Mouse (Mus musculus) intestine, embryonic 14.5 days (tissue): ENCODE results near the gene Baz2b. TPM values are rescaled to one million over a fixed set of nuclear protein-coding genes. Genes with fewer than 3 reads are reported as not detected.

Source experiments
- ATAC-seq: fragments of 200-750 bp; cut with Nextera tagmentation; replicated peaks from 2 replicates; pipeline ENCODE4 v1.8.0; 2017; ENCODE audit warnings: low read depth, moderate number of reproducible peaks, moderate TSS enrichment, moderate library complexity; ENCODE audit not compliant: low FRiP score, low TSS enrichment
- DNase-seq: peaks from one replicate; pipeline ENCODE4 v3.0.0-alpha.2; 2018; ENCODE audit warnings: low spot score
- H3K27ac ChIP-seq: fragments of 300-500 bp; sonication (generic); 2 replicates; pipeline ENCODE4 v1.5.1; 2014; ENCODE audit warnings: low read depth, mild to moderate bottlenecking, control low read depth
- H3K27me3 ChIP-seq: fragments of 300-500 bp; sonication (generic); replicated peaks from 2 replicates; pipeline ENCODE4 v1.6.1; 2014; ENCODE audit warnings: low read length, control low read depth; ENCODE audit not compliant: control insufficient read depth, insufficient read depth
- H3K36me3 ChIP-seq: fragments of 300-500 bp; sonication (generic); 2 replicates; pipeline ENCODE4 v1.6.1; 2014; ENCODE audit warnings: low read length, control low read depth; ENCODE audit not compliant: control insufficient read depth, insufficient read depth
- H3K4me1 ChIP-seq: fragments of 300-500 bp; sonication (generic); replicated peaks from 2 replicates; pipeline ENCODE4 v1.6.1; 2014; ENCODE audit warnings: low read length, control low read depth, mixed read lengths; ENCODE audit not compliant: control insufficient read depth, insufficient read depth
- H3K4me2 ChIP-seq: fragments of 300-500 bp; sonication (generic); 2 replicates; pipeline ENCODE4 v1.6.1; 2014; ENCODE audit warnings: low read length
- H3K4me3 ChIP-seq: fragments of 300-500 bp; sonication (generic); 2 replicates; pipeline ENCODE4 v1.5.1; 2014; ENCODE audit warnings: low read depth, low read length, control low read depth, mixed read lengths
- H3K9ac ChIP-seq: fragments of 300-500 bp; sonication (generic); 2 replicates; pipeline ENCODE4 v1.6.1; 2014; ENCODE audit warnings: mild to moderate bottlenecking, low read length
- H3K9me3 ChIP-seq: fragments of 300-500 bp; sonication (generic); 2 replicates; pipeline ENCODE4 v1.6.1; 2016; ENCODE audit warnings: low read length, control low read depth; ENCODE audit not compliant: control insufficient read depth
- WGBS: fragments of 180-500 bp; shearing (Covaris S2); extraction: QIAGEN DNeasy Blood & Tissue Kit; methylation state at CpG from one replicate; pipeline ENCODE4 v1.1.7; 2014; 5-methylcytosine and 5-hydroxymethylcytosine counted together
- polyA plus RNA-seq: library from polyadenylated mRNA; unstranded; fragments of >200 nt; fragmentation: Nextera tagmentation; extraction: Ambion mirVana; gene quantifications from 2 replicates; pipeline ENCODE4 v1.2.1, GENCODE M21; 2014

The Baz2b gene
- polyA plus RNA-seq, 1 experiment from 2014 or later: 52.3 TPM

DNA sequence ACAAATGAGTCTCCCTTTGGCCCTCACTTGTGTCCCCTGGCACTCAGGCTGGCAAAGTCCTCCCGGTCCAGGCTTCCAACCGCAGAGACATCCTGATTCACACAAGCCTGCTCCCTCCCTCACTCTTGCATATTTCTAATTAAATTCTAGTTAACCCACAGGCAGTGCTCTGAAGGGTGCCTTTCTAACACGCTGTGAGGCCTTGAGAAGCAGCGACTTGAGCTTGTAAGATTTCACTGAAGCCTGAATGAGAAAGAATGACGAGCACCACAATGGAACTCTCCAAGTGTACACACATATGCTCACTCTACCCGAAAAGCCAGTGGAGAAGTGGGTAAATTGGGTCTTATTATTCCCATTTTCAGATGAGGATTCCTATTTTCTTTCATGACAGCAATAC is 183.1 kb downstream of the Baz2b start:
- 76% methylated on average over 6 of the region's 6 CpGs for WGBS
- ATAC-seq: no peak

DNA sequence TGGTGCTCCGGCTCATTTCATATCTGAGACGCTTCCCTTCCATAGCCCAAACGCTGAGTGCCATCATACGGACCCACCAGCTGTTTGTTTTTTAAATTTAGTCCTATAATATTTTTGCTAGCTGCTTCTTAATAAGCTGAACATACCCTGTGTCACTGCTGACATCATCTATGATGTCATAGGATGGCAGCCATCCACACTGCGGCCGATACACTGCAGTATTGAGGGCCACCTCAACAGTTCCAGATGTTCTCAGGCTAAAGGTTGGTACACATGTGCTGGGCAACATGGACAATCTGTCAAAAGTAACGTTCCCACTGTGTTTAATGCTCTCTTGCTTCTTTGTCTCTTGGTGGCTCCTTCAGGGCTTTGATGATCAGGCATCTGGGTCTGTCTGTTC is 185.9 kb downstream of the Baz2b start:
- Histone ChIP-seq H3K36me3 (0 out of 2 replicates have a peak, but pooled peaks cover 4% of the 10 kb centered on the region), H3K4me2 (no peak overlapping the region), H3K4me1 (0 out of 2 replicates have a peak, but pooled peaks cover 7% of the 10 kb centered on the region), H3K4me3 (no peak overlapping the region), H3K9ac (no peak overlapping the region), H3K27me3 (no peaks in the 10 kb centered on the region), H3K9me3 (no peaks in the 10 kb centered on the region), H3K27ac (no peak overlapping the region)
- ATAC-seq: no peak
- peak; percentile 40 for DNase-seq
- 94% methylated on average over 7 of the region's 7 CpGs for WGBS

More for the DNA sequence above, 183.1 kb downstream of the Baz2b start:
- Histone ChIP-seq H3K9ac (no peak overlapping the region), H3K4me1 (0 out of 2 replicates have a peak, but pooled peaks cover 7% of the 10 kb centered on the region), H3K4me3 (no peak overlapping the region), H3K36me3 (0 out of 2 replicates have a peak, but pooled peaks cover 4% of the 10 kb centered on the region), H3K4me2 (no peak overlapping the region), H3K9me3 (no peaks in the 10 kb centered on the region), H3K27ac (no peak overlapping the region), H3K27me3 (no peaks in the 10 kb centered on the region)
- peak; percentile 37 for DNase-seq

DNA sequence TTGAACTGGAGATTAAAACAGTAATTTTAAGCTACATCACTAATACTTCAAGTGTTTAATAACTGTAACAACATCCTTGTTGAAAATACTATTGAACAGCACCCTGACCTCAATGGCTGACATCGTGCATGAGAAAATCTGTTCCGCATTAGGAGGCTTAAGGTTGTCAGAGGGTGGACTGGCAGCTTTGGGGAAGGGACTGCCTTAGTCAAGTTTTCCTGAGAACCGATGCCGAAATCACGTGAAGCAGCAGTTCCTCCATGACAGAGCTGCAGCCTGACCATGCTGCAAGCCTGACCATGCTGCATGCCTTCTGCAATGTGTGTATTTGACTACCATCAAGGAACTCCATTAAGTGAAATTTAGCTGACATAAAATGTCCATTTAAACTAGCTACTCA is 188.1 kb downstream of the Baz2b start:
- H3K27ac ChIP-seq: no peak overlapping the region
- 86% methylated on average over 5 of the region's 5 CpGs for WGBS
- H3K4me2 ChIP-seq: no peak overlapping the region
- 0 out of 2 replicates have a peak, but pooled peaks cover 7% of the 10 kb centered on the region for H3K4me1 ChIP-seq
- H3K9me3 ChIP-seq: no peaks in the 10 kb centered on the region
- ATAC-seq (no peak), DNase-seq (peak; percentile 48)
- H3K27me3 ChIP-seq: no peaks in the 10 kb centered on the region
- H3K36me3 ChIP-seq: 0 out of 2 replicates have a peak, but pooled peaks cover 4% of the 10 kb centered on the region
- no peak overlapping the region for H3K4me3 ChIP-seq
- H3K9ac ChIP-seq: no peak overlapping the region

DNA sequence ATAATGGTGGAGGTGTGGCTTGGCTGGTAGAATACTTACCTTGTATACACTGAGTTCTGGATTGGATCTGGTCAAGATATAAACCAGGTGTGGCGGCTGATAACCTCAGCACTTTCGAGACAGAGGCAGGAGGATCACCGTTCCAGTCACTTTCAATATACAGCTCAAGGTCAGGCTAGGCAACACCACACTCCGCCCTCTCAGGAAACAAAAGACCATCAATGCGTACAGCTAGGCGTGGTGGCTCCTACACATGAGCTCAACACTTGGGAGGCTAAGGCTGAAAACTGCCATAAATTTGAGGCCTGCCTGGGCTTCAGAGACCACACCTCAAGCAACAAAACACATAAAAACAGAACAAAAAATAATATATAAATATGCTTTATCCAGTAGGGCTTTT is 188.5 kb downstream of the Baz2b start:
- H3K36me3 ChIP-seq: 0 out of 2 replicates have a peak, but pooled peaks cover 4% of the 10 kb centered on the region
- WGBS: 80% methylated on average over 6 of the region's 6 CpGs
- H3K4me3 ChIP-seq: no peak overlapping the region
- DNase-seq: peak; percentile 48
- no peak overlapping the region for H3K4me2 ChIP-seq
- ATAC-seq: no peak
- H3K9me3 ChIP-seq: no peaks in the 10 kb centered on the region
- no peak overlapping the region for H3K9ac ChIP-seq
- H3K27me3 ChIP-seq: no peaks in the 10 kb centered on the region
- H3K4me1 ChIP-seq: 0 out of 2 replicates have a peak, but pooled peaks cover 7% of the 10 kb centered on the region
- H3K27ac ChIP-seq: no peak overlapping the region

DNA sequence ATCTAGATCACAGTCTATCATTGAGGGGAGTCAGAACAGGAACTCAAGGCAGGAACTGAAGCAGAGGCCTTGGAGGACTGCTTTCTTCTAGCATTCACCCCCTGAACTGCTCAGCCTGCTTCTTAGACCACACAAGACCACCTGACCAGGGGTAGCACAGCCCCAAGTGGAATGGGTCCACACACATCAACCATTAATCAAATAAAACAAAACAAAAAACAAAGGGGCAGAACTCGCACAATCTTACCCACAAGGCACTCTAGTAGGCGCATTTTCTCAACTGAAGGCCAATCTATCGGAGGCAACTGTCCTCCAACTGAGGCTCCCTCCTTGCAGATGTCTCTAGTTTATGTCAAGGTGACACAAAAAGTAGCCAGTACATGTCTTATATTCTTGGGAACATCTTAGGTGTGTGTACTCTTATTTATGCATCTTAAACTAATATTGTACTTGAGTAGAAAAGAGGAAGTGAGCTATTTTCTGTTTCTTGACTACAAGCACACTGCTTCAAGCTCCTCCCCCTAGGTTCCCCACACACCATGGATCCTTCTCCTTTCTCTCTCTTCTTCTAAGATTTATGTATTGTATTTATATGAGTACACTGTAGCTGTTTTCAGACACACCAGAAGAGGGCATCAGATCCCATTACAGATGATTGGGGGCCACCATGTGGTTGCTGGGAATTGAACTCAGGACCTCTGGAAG is 189.9 kb downstream of the Baz2b start:
- ATAC-seq (no peak), DNase-seq (peak; percentile 13)
- no peak overlapping the region for H3K4me2 ChIP-seq
- H3K9me3 ChIP-seq: no peaks in the 10 kb centered on the region
- 0 out of 2 replicates have a peak, but pooled peaks cover 2% of the 10 kb centered on the region for H3K4me1 ChIP-seq
- 0 out of 2 replicates have a peak, but pooled peaks cover 4% of the 10 kb centered on the region for H3K36me3 ChIP-seq
- no peaks in the 10 kb centered on the region for H3K27me3 ChIP-seq
- 96% methylated on average over 3 of the region's 3 CpGs for WGBS
- H3K9ac ChIP-seq: no peak overlapping the region
- no peak overlapping the region for H3K4me3 ChIP-seq
- H3K27ac ChIP-seq: no peak overlapping the region

DNA sequence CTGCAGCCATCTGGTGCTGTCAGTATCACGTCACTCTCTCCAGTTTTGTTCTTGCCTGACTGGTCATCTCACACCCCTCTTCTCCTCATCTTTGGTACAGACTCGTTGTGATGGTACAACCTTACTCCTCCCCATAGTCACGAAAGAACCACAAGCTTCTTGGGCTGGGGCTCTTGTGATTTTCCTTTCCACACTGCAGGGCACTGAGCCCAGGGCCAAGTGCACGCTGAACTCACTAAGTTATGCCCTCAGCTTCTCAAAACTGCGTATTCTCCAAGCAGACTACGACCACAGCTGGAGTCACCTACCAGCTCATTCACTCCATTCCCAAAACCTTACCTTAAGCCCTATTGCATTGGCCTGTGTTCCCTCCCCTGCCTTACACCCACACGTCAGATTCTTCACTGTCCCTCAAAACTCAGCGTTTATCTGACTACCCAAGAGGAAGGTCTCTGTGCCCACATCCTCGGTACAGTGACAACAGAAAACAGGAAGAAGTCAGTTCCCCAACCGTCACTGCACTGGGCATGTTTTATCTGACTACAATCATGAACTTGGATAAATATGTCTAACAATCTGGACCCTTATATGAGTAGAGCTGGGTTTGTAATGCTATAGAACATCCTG is 190.7 kb downstream of the Baz2b start:
- DNase-seq: peak; percentile 43
- Histone ChIP-seq H3K36me3 (0 out of 2 replicates have a peak, but pooled peaks cover 2% of the 10 kb centered on the region), H3K9ac (no peak overlapping the region), H3K4me3 (no peak overlapping the region), H3K27ac (no peak overlapping the region), H3K4me2 (no peak overlapping the region), H3K4me1 (no peaks in the 10 kb centered on the region), H3K9me3 (no peaks in the 10 kb centered on the region), H3K27me3 (no peaks in the 10 kb centered on the region)
- ATAC-seq: no peak
- WGBS: 85% methylated on average over 10 of the region's 10 CpGs

DNA sequence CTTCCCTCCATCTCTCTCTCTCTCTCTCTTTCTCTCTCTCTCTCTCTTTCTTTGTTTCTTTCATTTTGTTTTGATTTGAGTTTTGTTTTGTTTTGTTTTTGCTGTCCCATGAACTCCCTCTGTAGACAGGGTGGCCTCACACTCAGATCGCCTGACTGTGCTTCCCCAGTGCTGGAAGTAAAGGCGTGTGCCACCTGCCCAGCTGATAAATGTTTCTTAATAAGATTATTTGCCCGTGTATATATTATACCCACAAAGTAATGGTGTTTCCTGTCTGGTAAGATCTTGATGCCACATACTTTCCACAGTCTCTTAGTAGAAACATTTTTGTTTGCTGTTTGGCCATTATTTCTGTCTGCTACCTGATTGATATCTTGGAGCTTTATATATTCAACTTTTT is 198.1 kb downstream of the Baz2b start:
- no peak overlapping the region for H3K9ac ChIP-seq
- H3K4me1 ChIP-seq: no peaks in the 10 kb centered on the region
- DNase-seq (peak; percentile 16), ATAC-seq (no peak)
- H3K27me3 ChIP-seq: no peaks in the 10 kb centered on the region
- 86% methylated on average over 3 of the region's 3 CpGs for WGBS
- H3K4me3 ChIP-seq: no peak overlapping the region
- H3K36me3 ChIP-seq: no peaks in the 10 kb centered on the region
- no peak overlapping the region for H3K27ac ChIP-seq
- H3K4me2 ChIP-seq: no peak overlapping the region
- H3K9me3 ChIP-seq: no peaks in the 10 kb centered on the region

DNA sequence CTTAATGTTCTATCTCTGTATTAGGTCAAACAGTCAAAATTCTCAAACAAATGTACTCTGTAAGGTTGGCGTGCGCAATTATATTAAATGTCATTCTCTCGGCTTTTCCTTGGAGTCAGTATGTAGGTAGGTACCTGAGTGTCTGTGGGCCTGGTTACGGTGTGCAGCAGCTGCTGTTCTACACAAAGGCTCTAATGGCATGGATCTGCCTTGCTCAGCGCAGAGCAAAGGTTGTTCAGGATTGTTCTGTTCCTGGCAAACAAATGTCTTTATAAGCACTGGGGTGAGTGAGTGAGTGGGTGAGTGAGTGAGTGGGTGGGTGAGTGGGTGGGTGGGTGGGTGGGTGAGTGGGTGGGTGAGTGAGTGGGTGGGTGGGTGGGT is 206.0 kb downstream of the Baz2b start:
- peak; percentile 85 for ATAC-seq
- WGBS: 75% methylated on average over 5 of the region's 5 CpGs

More for the DNA sequence above, 206.0 kb downstream of the Baz2b start:
- H3K9me3 ChIP-seq: no peaks in the 10 kb centered on the region
- H3K27ac ChIP-seq: 0 out of 2 replicates have a peak overlapping the region, but pooled peaks have one; percentile 9
- H3K36me3 ChIP-seq: peaks cover 46% of the 10 kb centered on the region
- no peak overlapping the region for H3K4me3 ChIP-seq
- H3K27me3 ChIP-seq: no peaks in the 10 kb centered on the region
- H3K4me2 ChIP-seq: no peak overlapping the region
- H3K9ac ChIP-seq: no peak overlapping the region
- peak; percentile 53 for DNase-seq
- H3K4me1 ChIP-seq: no peaks in the 10 kb centered on the region
